Mouse (Mus musculus) C2C12 (cell line): ENCODE results near the gene Gnaq. TPM values are rescaled to one million over a fixed set of nuclear protein-coding genes. Genes with fewer than 3 reads are reported as not detected.

Experiments used
- H3K27me3 ChIP-seq: one replicate; pipeline ENCODE4 v1.6.1; 2011; ENCODE audit not compliant: control insufficient read depth, insufficient read depth, insufficient read length
- H3K36me3 ChIP-seq: one replicate; pipeline ENCODE4 v1.6.1; 2011; ENCODE audit not compliant: control insufficient read depth, insufficient read depth
- H3K4me3 ChIP-seq: one replicate; pipeline ENCODE4 v1.5.1; 2011; ENCODE audit warnings: mild to moderate bottlenecking, control low read depth; ENCODE audit not compliant: poor library complexity, insufficient read depth, severe bottlenecking
- H3K79me2 ChIP-seq: one replicate; pipeline ENCODE4 v1.6.1; 2011; ENCODE audit not compliant: control insufficient read depth, insufficient read depth
- H3K79me3 ChIP-seq: one replicate; pipeline ENCODE4 v1.6.1; 2011; ENCODE audit warnings: low read depth, control low read depth
- H3ac ChIP-seq: one replicate; pipeline ENCODE3; 2011; ENCODE audit warnings: low read depth; ENCODE audit not compliant: control insufficient read depth, insufficient read length
- CEBPB ChIP-seq: IDR thresholded peaks from one replicate; pipeline ENCODE4 v1.6.1; 2011; ENCODE audit warnings: low read depth, mild to moderate bottlenecking, control low read depth, moderate library complexity
- CTCF ChIP-seq: IDR thresholded peaks from one replicate; pipeline ENCODE4 v1.5.1; 2011; ENCODE audit not compliant: control insufficient read depth, insufficient read depth, insufficient read length
- FOSL1 ChIP-seq: IDR thresholded peaks from one replicate; pipeline ENCODE4 v1.8.0; 2011; ENCODE audit warnings: mild to moderate bottlenecking, low read length; ENCODE audit not compliant: poor library complexity, insufficient read depth, severe bottlenecking
- MAX ChIP-seq: IDR thresholded peaks from one replicate; pipeline ENCODE4 v1.6.1; 2011; ENCODE audit warnings: mild to moderate bottlenecking, control low read depth
- MYOD1 ChIP-seq: IDR thresholded peaks from one replicate; pipeline ENCODE4 v1.6.1; 2011; ENCODE audit warnings: low read depth; ENCODE audit not compliant: control insufficient read depth, insufficient read length
- MYOG ChIP-seq: IDR thresholded peaks from one replicate; pipeline ENCODE4 v1.6.1; 2011; ENCODE audit not compliant: control insufficient read depth, insufficient read length; ENCODE audit errors: extremely low read depth
- USF1 ChIP-seq: IDR thresholded peaks from one replicate; pipeline ENCODE4 v1.6.1; 2011; ENCODE audit warnings: low read depth, mild to moderate bottlenecking, control low read depth, moderate library complexity
- polyA plus RNA-seq: library from polyadenylated mRNA; unstranded; fragments of >200 nt; fragmentation: generic; extraction: Trizol; gene quantifications from one replicate; pipeline ENCODE4 v1.2.1, GENCODE M21; 2012; ENCODE audit warnings: missing spikeins

The Gnaq gene
- polyA plus RNA-seq, 1 experiment: 9.5 TPM

- H3K4me3 ChIP-seq: no peak overlapping the region
- no peak overlapping the region for H3ac ChIP-seq
- H3K36me3 ChIP-seq: no peaks in the 10 kb centered on the region
- no peak for TF ChIP-seq MYOG
- no peak for TF ChIP-seq USF1
- TF ChIP-seq CEBPB: no peak
- TF ChIP-seq MAX: no peak
- no peak for TF ChIP-seq CTCF
- no peak for TF ChIP-seq FOSL1
- no peak for TF ChIP-seq MYOD1
- no peaks in the 10 kb centered on the region for H3K79me3 ChIP-seq
- no peaks in the 10 kb centered on the region for H3K27me3 ChIP-seq
- H3K79me2 ChIP-seq: no peaks in the 10 kb centered on the region
These were observed 39.0 kb upstream of the Gnaq start for GRCm38 (mm10) chr19:16093616-16094015.

- H3K79me3 ChIP-seq: no peaks in the 10 kb centered on the region
- no peaks in the 10 kb centered on the region for H3K36me3 ChIP-seq
- no peak overlapping the region for H3K4me3 ChIP-seq
- no peaks in the 10 kb centered on the region for H3K79me2 ChIP-seq
- TF ChIP-seq MYOD1: no peak
- TF ChIP-seq MAX: no peak
- no peak for TF ChIP-seq USF1
- H3K27me3 ChIP-seq: no peaks in the 10 kb centered on the region
- no peak overlapping the region for H3ac ChIP-seq
These were observed 22.7 kb upstream of the Gnaq start for GRCm38 (mm10) chr19:16109901-16110300.

GRCm38 (mm10) chr19:16110670-16111069 is 22.0 kb upstream of the Gnaq start:
- H3ac ChIP-seq: no peak overlapping the region
- H3K79me2 ChIP-seq: no peaks in the 10 kb centered on the region
- H3K27me3 ChIP-seq: no peaks in the 10 kb centered on the region
- H3K4me3 ChIP-seq: no peak overlapping the region
- no peaks in the 10 kb centered on the region for H3K36me3 ChIP-seq
- H3K79me3 ChIP-seq: no peaks in the 10 kb centered on the region
- no peak for TF ChIP-seq MYOG
- TF ChIP-seq MAX: no peak
- no peak for TF ChIP-seq MYOD1

- Histone ChIP-seq H3ac (no peak overlapping the region), H3K36me3 (no peaks in the 10 kb centered on the region), H3K4me3 (no peak overlapping the region), H3K79me3 (no peaks in the 10 kb centered on the region), H3K27me3 (no peaks in the 10 kb centered on the region), H3K79me2 (no peaks in the 10 kb centered on the region)
- TF ChIP-seq CTCF: no peak
- TF ChIP-seq FOSL1: no peak
- no peak for TF ChIP-seq MYOG
- no peak for TF ChIP-seq CEBPB
- no peak for TF ChIP-seq MYOD1
- no peak for TF ChIP-seq USF1
- TF ChIP-seq MAX: no peak
These were observed 19.3 kb upstream of the Gnaq start for GRCm38 (mm10) chr19:16113295-16113694.

- Histone ChIP-seq H3K79me2 (no peaks in the 10 kb centered on the region), H3K4me3 (no peak overlapping the region), H3K36me3 (no peaks in the 10 kb centered on the region), H3K79me3 (no peaks in the 10 kb centered on the region), H3K27me3 (no peaks in the 10 kb centered on the region), H3ac (no peak overlapping the region)
- TF ChIP-seq USF1 (no peak), MYOG (no peak), CTCF (no peak), FOSL1 (no peak), MAX (no peak), CEBPB (no peak), MYOD1 (no peak)
These were observed 14.2 kb upstream of the Gnaq start for GRCm38 (mm10) chr19:16118421-16118820.

GRCm38 (mm10) chr19:16121301-16121700 is 11.3 kb upstream of the Gnaq start:
- Histone ChIP-seq H3K79me3 (no peaks in the 10 kb centered on the region), H3K79me2 (no peaks in the 10 kb centered on the region)

GRCm38 (mm10) chr19:16128715-16129114 is 3.9 kb upstream of the Gnaq start:
- no peaks in the 10 kb centered on the region for H3K36me3 ChIP-seq
- H3ac ChIP-seq: no peak overlapping the region
- H3K79me2 ChIP-seq: peaks cover 8% of the 10 kb centered on the region
- no peak overlapping the region for H3K4me3 ChIP-seq
- no peaks in the 10 kb centered on the region for H3K79me3 ChIP-seq
- TF ChIP-seq MYOG: no peak
- no peak for TF ChIP-seq USF1
- H3K27me3 ChIP-seq: no peaks in the 10 kb centered on the region

More at GRCm38 (mm10) chr19:16121301-16121700, 11.3 kb upstream of the Gnaq start:
- H3K27me3 ChIP-seq: no peaks in the 10 kb centered on the region
- no peaks in the 10 kb centered on the region for H3K36me3 ChIP-seq
- H3ac ChIP-seq: no peak overlapping the region
- no peak overlapping the region for H3K4me3 ChIP-seq
- TF ChIP-seq CEBPB: no peak
- TF ChIP-seq FOSL1: no peak
- no peak for TF ChIP-seq MYOG
